Mouse (Mus musculus) liver, adult 2 months (tissue): ENCODE results near the gene Cfap126.

ENCODE experiments used
- CTCF ChIP-seq: fragments of 200-500 bp; IDR thresholded peaks from 2 replicates; pipeline ENCODE4 v1.5.1; 2011; ENCODE audit warnings: low read depth, low read length, control low read depth
- POLR2A ChIP-seq: fragments of 200-500 bp; IDR thresholded peaks from 2 replicates; pipeline ENCODE4 v1.6.1; 2011; ENCODE audit warnings: low read length, control low read depth; ENCODE audit not compliant: insufficient read depth; ENCODE audit errors: extremely low read depth

DNA sequence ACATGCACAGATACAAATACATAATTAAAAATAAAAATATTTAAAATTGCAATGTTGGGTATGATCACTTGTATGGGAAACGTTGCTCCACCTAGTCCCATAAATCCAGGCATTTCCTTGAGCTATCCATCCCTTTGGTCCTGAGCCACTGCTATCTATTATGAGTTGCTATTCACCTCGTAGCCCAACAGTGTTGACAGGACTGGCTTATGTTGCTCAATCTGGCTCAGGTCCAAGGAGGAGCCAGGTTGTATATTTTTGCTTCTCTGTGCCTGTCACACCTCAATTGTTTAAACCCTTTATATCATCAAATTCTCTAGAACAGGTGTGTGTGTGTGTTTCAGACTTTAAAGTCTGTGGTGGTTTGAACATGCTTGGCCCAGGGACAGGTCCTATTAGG lies 23.0 kb upstream of the Cfap126 start:
- no peak for TF ChIP-seq CTCF
- TF ChIP-seq POLR2A, result no peak
